Mouse (Mus musculus): Measurements from ENCODE around the gene Dlx1. TPM values are rescaled to one million over a fixed set of nuclear protein-coding genes. Genes with fewer than 3 reads are reported as not detected.

The Dlx1 gene
- polyA plus RNA-seq (2012; rRNA removed) = 0.27 and 1.1 TPM in 2 replicates

DNA sequence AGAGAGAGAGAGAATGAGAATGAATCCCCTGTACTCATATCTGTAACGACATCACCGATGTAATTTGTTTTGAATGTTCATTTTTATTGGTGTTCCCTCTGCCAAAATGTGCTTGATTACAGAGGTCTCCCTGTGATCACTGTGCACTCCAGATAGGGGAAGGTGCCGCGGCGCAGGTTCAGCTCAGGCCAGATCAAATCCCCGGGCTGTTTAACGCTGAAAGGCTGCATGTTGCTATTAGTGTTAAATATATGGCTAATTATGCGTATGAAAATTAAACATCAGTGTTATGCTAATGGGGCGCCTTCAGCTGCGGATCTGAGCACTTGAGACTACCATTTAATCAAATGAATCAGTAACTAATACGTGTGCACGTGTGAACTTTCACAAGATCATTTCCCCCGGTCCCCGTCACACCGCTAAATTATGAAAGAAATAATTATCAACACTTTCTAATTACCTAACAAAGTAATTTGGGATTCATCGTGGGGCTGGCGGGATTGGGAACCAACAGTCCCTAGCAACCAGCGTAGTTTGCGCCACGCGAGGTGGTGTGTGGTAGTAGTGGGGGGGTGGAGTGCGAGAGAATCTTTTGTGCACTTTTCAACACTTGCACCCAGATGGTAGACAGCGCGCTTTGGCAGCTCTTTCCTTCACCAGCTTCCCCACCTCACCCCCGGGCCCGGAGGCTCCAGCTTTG is at the start of gene Dlx1:
TSS of gene Dlx1 (plus strand) at position 100 of the 700 bp plus-strand sequence.

DNA sequence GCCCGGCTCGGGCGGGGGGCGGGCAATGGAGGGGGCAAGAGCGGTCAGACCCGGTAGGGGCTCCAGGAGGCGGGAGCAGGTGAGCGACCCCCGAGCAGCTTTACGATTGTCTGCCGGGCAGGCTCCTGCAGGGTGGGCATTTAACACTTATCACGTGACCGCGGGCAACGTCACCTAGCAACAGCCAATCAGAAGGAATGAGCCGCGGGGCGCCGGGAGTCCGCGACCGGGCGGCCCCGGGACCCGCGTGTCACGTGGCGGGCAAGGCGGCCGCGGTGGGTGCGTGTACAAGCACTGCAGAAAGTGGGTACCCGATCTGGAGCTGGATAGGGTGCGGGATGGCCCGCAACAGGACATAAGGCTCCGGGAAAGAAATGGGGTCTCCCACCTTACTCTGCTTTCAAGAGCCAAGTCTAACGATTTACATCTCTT is 18.7 kb downstream of the Dlx1 start, which contains the start of gene Dlx2:
TSS of gene Dlx2 (minus strand) at position 115 of the 432 bp plus-strand sequence.

Other genes starting within 250 kb of the Dlx1 start
- 19.4 and 21.1 TPM in 2 replicates for gene Slc25a12, start 160.4 kb upstream of the Dlx1 start, polyA plus RNA-seq (2012; rRNA removed)
- gene Hat1, start 139.2 kb upstream of the Dlx1 start, polyA plus RNA-seq (2012; rRNA removed) = 0.25 and 0.36 TPM in 2 replicates
- 1.8 and 3.8 TPM in 2 replicates for gene Metap1d, start 74.8 kb upstream of the Dlx1 start, polyA plus RNA-seq (2012; rRNA removed)
- gene Dlx2, start 18.6 kb downstream of the Dlx1 start, polyA plus RNA-seq (2012; rRNA removed) = 0.27 and 0.29 TPM in 2 replicates
- gene Itga6, start 217.5 kb downstream of the Dlx1 start, polyA plus RNA-seq (2012; rRNA removed) = 14.4 and 20.9 TPM in 2 replicates

Data from stomach, adult 2 months (tissue).